Mouse (Mus musculus): ENCODE measurements at regions not wholly inside any gene's neighbourhood (a gene's known extent, or its start where the extent isn't known, plus 50 kb on each side); places are given as distances from the start of the nearest gene placed in this dataset.

DNA sequence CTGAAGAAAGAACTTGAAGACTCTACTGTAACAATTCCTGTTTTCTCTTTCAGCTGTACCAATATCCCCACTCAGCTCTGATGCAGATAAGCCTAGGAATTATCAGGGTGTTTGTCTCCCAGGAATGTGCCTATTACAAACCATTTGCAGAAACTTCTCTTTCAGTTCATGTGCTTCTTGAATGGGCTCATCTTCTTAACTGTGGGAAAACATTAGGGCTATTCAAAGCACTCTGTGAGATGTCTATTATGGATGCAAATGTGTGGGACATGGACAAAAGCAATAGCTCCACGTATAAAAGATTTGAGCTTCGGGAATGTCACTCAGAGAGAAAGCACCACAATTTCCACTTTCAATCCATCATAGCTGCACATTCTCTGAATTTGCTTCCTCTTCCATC is 659.0 kb downstream of the Utrn start:
- no peak for DNase-seq (ENCODE audit: low read depth)

DNA sequence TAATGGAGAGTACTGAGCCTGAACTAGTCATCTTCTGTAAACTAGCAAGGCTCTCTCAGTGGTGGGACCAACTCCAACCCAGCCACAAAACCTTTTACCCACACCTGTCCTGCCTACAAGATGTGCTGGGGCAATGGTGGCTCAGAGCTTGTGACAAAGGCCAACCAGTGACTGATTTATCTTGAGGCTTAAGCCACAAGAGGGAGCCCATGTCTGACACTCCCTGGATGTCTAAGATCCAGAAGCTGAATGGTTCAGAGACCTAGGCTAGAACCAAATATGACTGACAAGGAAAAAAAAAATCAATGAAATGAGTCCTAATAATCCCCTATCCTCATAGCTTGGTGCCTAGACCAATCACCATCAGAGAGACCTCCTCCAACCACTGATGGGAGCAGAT is 650.3 kb downstream of the Utrn start:
- DNase-seq (ENCODE audit: low read depth): peak; percentile 40

DNA sequence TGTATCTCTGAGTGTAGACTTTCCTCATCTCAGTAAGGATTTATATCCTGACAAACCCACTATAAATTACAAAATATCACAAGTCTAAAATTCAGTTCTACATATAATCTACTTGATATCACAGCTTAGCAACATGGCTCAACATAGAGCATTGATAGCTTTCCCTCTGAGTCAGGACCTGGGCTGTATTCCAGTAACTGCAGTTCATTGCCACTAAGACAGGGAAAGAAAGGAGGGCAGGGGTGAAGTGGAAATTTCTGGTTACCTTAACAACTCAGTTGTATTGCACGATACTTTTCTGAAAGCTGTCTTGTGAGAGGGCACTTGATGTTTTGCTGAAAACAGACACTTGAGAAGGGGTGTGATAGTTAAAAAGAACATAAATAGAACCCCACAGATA is 635.0 kb downstream of the Utrn start:
- DNase-seq (ENCODE audit: low read depth): peak; percentile 77

DNA sequence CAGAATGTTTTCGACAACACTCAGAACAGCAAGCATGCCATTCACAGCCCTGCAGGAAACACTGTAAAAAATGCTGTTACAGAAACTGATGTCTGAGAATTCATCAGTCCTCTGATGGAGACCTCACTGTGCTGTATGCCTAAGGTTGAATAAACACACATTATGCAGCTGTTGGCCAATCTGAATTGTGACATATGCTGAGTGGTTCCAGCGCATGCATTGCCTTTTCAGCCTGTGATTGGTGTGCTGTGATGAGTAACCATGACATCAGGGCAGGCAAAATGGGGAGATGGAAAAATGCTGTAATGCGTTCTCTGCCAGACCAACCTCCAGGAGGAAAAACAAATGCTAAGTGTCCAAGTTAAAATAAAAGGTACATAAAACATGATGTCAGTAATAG is 620.3 kb downstream of the Utrn start:
- DNase-seq (ENCODE audit: low read depth): peak; percentile 95

DNA sequence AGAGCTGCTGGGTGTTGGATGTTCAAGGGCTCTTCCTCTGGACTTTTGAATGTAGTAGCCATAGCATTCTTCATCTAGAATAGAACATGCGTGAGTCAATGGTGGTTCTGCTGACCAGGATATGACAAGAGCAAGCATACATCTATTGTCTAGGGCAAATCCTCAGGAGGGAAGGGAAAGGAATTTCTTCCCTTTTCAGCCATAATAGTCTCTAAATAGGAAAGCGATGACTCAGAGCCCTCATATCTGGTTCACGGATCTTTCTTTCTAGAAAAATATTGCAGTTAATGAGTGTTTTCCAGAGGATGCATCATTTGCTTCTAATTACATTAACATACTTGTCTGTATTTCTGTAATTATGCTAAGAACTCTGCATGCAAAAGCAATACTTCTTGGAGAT is 615.9 kb downstream of the Utrn start:
- peak; percentile 21 for DNase-seq (ENCODE audit: low read depth)

DNA sequence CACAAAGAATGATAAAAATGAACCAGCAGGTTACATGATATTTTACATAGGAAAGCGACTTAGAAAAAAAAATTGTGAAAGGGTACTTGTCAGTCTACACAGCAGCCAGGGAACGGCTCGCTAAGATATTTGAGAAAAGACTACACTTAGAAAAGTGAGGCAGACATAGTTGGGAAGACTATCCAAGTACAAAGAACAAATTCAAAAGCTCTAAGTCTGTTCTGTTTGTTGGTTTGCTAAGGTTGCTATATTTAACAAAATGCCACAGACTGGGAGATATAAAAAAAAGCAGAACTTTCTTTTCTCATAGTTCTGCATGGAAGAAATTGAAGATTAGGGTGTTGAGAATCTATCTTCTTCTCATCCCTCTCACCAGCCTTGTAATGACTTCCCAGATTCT is 583.5 kb downstream of the Utrn start:
- no peak for DNase-seq (ENCODE audit: low read depth)

DNA sequence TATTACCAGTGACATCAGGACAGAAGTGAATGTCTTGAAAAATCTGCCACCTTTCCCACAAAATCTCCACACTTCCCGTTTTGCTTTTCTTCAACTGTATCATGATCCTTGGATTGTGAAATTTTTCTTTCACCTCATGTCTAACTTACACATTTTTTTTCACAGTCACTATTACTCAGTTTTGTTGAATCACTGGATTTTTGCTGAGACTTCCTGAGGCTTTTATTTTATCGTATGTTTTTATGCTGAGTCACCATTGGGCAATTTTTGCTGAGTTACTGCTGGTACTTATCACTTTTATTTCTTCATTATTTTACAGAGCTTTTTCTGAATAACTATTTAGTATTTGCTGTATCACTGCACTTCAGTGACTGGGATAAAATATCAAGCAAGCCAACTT is 570.3 kb downstream of the Utrn start:
- DNase-seq (ENCODE audit: low read depth): peak; percentile 86

DNA sequence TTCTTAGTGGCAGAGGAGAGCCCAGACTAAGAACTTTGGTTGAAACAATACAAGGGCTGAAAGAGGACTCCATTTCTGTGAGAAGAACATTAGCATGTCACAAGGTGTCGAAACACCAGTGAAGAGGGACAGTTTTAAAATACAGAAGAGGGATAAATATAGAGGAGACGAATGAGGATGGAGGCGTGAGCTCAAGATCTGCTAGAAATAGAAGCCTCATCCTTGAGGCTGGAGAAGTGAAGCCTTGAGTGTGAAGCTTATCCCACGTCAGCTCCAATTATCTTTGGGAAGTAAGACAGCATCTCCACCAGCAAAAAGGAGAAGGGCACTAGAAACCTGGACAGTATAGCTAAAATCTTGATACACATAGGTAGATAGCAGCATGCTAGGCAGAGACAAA is 566.8 kb downstream of the Utrn start:
- DNase-seq (ENCODE audit: low read depth): no peak

DNA sequence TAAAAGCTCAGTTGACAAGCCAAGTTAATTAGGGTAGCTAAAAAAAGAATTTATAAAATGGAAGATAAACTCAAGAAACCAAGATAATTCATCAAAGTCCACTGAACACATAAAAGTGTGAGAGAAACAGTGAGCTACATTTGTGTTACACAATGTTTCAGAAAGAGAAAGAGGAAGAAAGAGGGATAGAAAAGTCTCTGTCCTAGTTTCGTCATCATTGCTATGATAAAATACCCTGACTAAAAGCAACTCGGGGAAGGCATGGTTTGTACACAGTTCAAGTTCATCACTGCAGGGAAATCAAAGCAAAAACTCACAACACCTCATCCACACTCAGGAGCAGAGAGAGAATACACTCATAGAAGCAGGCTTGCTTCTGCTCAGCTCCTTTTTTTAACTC is 548.9 kb downstream of the Utrn start:
- no peak for DNase-seq (ENCODE audit: low read depth)
